Mouse (Mus musculus) hindbrain, postnatal 0 days (tissue): ENCODE measurements around the gene Ptch1. TPM values are rescaled to one million over a fixed set of nuclear protein-coding genes. Genes with fewer than 3 reads are reported as not detected.
A peak's percentile ranks its signal among the peaks of the same experiment; 100 is the strongest.

Source experiments
- ATAC-seq: fragments of 200-750 bp; cut with Nextera tagmentation; 2 replicates; pipeline ENCODE4 v1.8.0; 2017; ENCODE audit warnings: mild to moderate bottlenecking, moderate TSS enrichment, moderate library complexity
- DNase-seq: peaks from one replicate; pipeline ENCODE4 v3.0.0-alpha.2; 2015; ENCODE audit warnings: low spot score
- H3K27ac ChIP-seq: fragments of 300-500 bp; sonication (generic); 2 replicates; pipeline ENCODE4 v1.5.1; 2014; ENCODE audit warnings: mild to moderate bottlenecking
- H3K27me3 ChIP-seq: fragments of 300-500 bp; sonication (generic); 2 replicates; pipeline ENCODE4 v1.6.1; 2014; ENCODE audit warnings: low read length, mixed read lengths; ENCODE audit not compliant: insufficient read depth
- H3K36me3 ChIP-seq: fragments of 300-500 bp; sonication (generic); 2 replicates; pipeline ENCODE4 v1.6.1; 2014; ENCODE audit warnings: low read length, mixed read lengths; ENCODE audit not compliant: insufficient read depth
- H3K4me1 ChIP-seq: fragments of 300-500 bp; sonication (generic); 2 replicates; pipeline ENCODE4 v1.6.1; 2014; ENCODE audit warnings: antibody characterized with exemption, low read length, mixed read lengths; ENCODE audit not compliant: insufficient read depth
- H3K4me2 ChIP-seq: fragments of 300-500 bp; sonication (generic); 2 replicates; pipeline ENCODE4 v1.6.1; 2014; ENCODE audit warnings: low read depth, mild to moderate bottlenecking, low read length, moderate library complexity, mixed read lengths
- H3K4me3 ChIP-seq: fragments of 300-500 bp; sonication (generic); 2 replicates; pipeline ENCODE4 v1.5.1; 2014; ENCODE audit warnings: low read length
- H3K9ac ChIP-seq: fragments of 300-500 bp; sonication (generic); replicated peaks from 2 replicates; pipeline ENCODE4 v1.6.1; 2014; ENCODE audit warnings: mild to moderate bottlenecking, low read length, moderate library complexity, mixed read lengths
- H3K9me3 ChIP-seq: fragments of 300-500 bp; sonication (generic); 2 replicates; pipeline ENCODE4 v1.6.1; 2016; ENCODE audit warnings: low read length, mixed read lengths
- CTCF ChIP-seq: IDR thresholded peaks from 2 replicates; pipeline ENCODE4 v1.5.1; 2016; ENCODE audit warnings: antibody characterized with exemption, control low read depth, low read depth
- WGBS: fragments of 180-500 bp; shearing (Covaris S2); extraction: QIAGEN DNeasy Blood & Tissue Kit; methylation state at CpG from one replicate; pipeline ENCODE4 v1.1.7; 2014; 5-methylcytosine and 5-hydroxymethylcytosine counted together
- polyA plus RNA-seq: library from polyadenylated mRNA; unstranded; fragments of >200 nt; fragmentation: Nextera tagmentation; extraction: Ambion mirVana; gene quantifications from 2 replicates; pipeline ENCODE4 v1.2.1, GENCODE M21; 2015
- total RNA-seq: library from RNA; depleted of rRNA; stranded (reverse); fragments of >200 nt; gene quantifications from 2 replicates; pipeline ENCODE4 v1.2.3, GENCODE M21; 2014

Ptch1 gene
- total and polyA plus RNA-seq, 2 experiments from 2014 or later = 9.6 to 58.4 TPM

GRCm38 (mm10) chr13:63520110-63520509 is 53.3 kb downstream of the Ptch1 start:
- Histone ChIP-seq H3K4me1 (no peaks in the 10 kb centered on the region), H3K27me3 (no peaks in the 10 kb centered on the region), H3K27ac (no peak overlapping the region), H3K9ac (no peak overlapping the region), H3K36me3 (peaks cover 57% of the 10 kb centered on the region), H3K4me2 (no peak overlapping the region), H3K9me3 (no peaks in the 10 kb centered on the region), H3K4me3 (no peak overlapping the region)
- TF ChIP-seq CTCF = no peak
- ATAC-seq (no peak), DNase-seq (no peak)
- whole genome bisulfite sequencing = 82% methylated on average over 6 of the region's 6 CpGs

GRCm38 (mm10) chr13:63516535-63516934 is 56.9 kb downstream of the Ptch1 start:
- Histone ChIP-seq H3K4me3 (no peak overlapping the region), H3K36me3 (peaks cover 73% of the 10 kb centered on the region), H3K4me1 (no peaks in the 10 kb centered on the region), H3K27ac (no peak overlapping the region), H3K9ac (no peak overlapping the region), H3K27me3 (no peaks in the 10 kb centered on the region), H3K4me2 (no peak overlapping the region), H3K9me3 (no peaks in the 10 kb centered on the region)
- DNase-seq (no peak), ATAC-seq (no peak)
- WGBS = 57% methylated on average over 2 of the region's 2 CpGs
- no peak for TF ChIP-seq CTCF

DNA sequence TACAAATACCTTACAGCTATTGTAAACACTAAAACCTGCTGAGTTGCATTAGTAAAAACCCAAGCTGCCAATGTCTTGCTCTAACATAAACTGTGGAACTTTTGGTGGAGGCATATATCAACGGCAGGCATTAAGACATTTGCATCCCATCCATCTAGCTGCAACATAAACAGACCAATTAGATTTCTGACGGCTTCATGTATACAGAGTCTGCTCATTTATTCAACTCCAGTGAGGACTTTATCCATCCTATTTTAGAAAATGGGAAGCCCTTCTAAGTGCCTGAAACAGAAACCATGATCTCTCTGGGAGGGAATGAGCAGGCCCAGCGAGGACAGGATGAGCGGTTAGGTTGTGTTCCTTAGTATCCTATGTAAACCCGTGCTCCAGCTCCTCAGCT is 57.9 kb downstream of the Ptch1 start:
- H3K27ac ChIP-seq = no peak overlapping the region
- whole genome bisulfite sequencing = 60% methylated on average over 5 of the region's 5 CpGs
- no peak for ATAC-seq

DNA sequence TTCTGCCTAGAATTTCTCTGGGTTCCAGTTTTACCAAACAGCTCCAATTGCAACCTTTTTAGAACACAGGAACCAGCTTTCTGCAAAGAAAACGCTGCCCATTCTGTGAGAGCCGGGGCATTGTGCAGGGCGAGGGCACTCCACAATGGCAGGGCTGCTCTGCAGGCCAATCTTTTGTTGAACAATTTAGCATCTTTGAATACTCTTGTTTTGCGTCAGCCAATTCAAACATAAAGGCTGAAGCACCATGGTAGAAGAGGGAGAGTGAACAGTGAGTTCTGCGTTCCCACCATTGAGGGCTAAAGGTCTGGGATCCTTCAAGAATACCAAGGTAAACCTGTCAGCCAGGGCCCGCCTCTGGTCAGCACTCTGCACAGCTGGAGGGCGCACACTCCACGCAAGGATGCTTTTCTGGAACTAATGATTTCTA is 58.5 kb downstream of the Ptch1 start:
- no peak overlapping the region for H3K4me2 ChIP-seq
- no peak overlapping the region for H3K9ac ChIP-seq
- H3K36me3 ChIP-seq = peaks cover 77% of the 10 kb centered on the region
- H3K27ac ChIP-seq = no peak overlapping the region; the same call in 1 of the 2 replicates
- DNase-seq (no peak), ATAC-seq (no peak)
- no peaks in the 10 kb centered on the region for H3K9me3 ChIP-seq
- TF ChIP-seq CTCF = no peak
- H3K4me1 ChIP-seq = no peaks in the 10 kb centered on the region
- H3K27me3 ChIP-seq = no peaks in the 10 kb centered on the region
- no peak overlapping the region for H3K4me3 ChIP-seq
- 28% methylated on average over 8 of the region's 8 CpGs for WGBS

More for the DNA sequence above, 57.9 kb downstream of the Ptch1 start:
- no peak for DNase-seq
- no peak for TF ChIP-seq CTCF
- Histone ChIP-seq H3K9me3 (no peaks in the 10 kb centered on the region), H3K4me1 (no peaks in the 10 kb centered on the region), H3K4me3 (no peak overlapping the region), H3K9ac (no peak overlapping the region), H3K4me2 (no peak overlapping the region), H3K27me3 (no peaks in the 10 kb centered on the region), H3K36me3 (peaks cover 77% of the 10 kb centered on the region)

DNA sequence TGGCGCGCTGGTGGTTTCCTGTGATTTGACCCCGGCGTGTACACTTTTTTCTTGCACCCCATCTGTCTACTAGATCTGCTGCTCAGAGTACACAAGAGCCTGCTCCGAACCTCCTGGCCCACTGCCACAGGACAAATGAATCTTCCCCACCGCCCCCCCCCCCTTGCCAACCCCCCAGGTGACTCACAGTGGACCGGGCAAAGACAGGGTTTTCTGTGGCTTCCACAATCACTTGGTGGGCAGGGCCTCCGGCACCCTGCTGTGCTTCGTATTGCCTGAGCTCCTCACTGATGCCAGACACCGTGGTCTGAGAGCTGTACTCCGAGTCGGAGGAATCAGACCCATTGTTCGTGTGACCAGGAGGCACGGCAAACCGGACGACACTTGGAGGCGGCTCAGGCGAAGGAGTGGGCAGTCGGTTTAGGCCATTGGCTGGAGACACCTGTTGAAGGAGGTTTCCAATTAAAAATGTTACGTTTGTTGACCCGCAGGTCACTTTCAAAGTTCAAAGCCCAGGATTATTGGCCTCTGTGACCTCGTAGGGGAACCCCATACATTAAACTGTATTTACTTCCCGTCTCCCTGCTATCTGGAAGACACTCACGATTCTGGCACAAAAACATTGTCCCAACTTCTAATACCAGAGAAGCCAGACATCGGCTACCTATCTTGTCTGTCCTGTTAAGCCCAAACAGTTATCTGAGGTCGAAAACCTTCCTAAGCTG is 59.9 kb downstream of the Ptch1 start:
- 42% methylated on average over 26 of the region's 26 CpGs for WGBS
- H3K27me3 ChIP-seq = no peaks in the 10 kb centered on the region
- H3K4me3 ChIP-seq = no peak overlapping the region
- ATAC-seq (peak; percentile 15; the same call in 1 of the 2 replicates), DNase-seq (peak; percentile 45)
- H3K4me2 ChIP-seq = no peak overlapping the region
- no peaks in the 10 kb centered on the region for H3K9me3 ChIP-seq
- peaks cover 74% of the 10 kb centered on the region for H3K36me3 ChIP-seq
- no peak overlapping the region for H3K27ac ChIP-seq
- H3K4me1 ChIP-seq = no peaks in the 10 kb centered on the region
- TF ChIP-seq CTCF = no peak
- no peak overlapping the region for H3K9ac ChIP-seq

DNA sequence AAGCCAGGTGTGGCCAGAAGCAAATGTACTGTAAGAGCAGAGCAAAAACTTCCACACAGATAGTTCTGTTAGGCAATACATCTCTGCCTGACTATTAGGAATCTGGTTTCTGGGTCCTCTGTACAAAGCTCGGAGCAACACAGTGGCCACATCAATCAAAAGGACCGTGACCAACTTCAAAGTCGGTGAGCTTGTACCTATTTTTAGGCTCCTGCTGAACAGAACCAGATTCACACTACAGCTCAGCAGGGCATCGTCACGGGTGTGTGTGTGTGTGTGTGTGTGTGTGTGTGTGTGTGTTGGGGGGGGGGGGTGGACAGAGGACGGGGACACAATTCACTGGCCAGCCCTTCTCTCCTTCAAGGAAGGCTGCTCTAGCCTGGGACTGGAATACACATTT is 61.0 kb downstream of the Ptch1 start:
- ATAC-seq (peak; percentile 13; the same call in 1 of the 2 replicates), DNase-seq (no peak)
- WGBS = 26% methylated on average over 6 of the region's 6 CpGs
- H3K9ac ChIP-seq = no peak overlapping the region
- H3K4me1 ChIP-seq = no peaks in the 10 kb centered on the region
- no peak overlapping the region for H3K27ac ChIP-seq
- no peak for TF ChIP-seq CTCF
- H3K4me2 ChIP-seq = no peak overlapping the region
- no peaks in the 10 kb centered on the region for H3K9me3 ChIP-seq
- no peak overlapping the region for H3K4me3 ChIP-seq
- peaks cover 70% of the 10 kb centered on the region for H3K36me3 ChIP-seq
- H3K27me3 ChIP-seq = no peaks in the 10 kb centered on the region

- Histone ChIP-seq H3K27me3 (no peaks in the 10 kb centered on the region), H3K27ac (no peak overlapping the region), H3K9me3 (no peaks in the 10 kb centered on the region), H3K4me2 (no peak overlapping the region), H3K4me3 (no peak overlapping the region), H3K36me3 (peaks cover 44% of the 10 kb centered on the region), H3K4me1 (no peaks in the 10 kb centered on the region), H3K9ac (no peak overlapping the region)
- WGBS = 94% methylated on average over 5 of the region's 5 CpGs
- ATAC-seq = no peak
- no peak for DNase-seq
- TF ChIP-seq CTCF = peak; percentile 38; the same call in 1 of the 2 replicates
These were observed 65.6 kb downstream of the Ptch1 start for GRCm38 (mm10) chr13:63507821-63508220.
